Mouse (Mus musculus) ES-E14 (cell line): ENCODE measurements around the gene Rxra. TPM values are rescaled to one million over a fixed set of nuclear protein-coding genes. Genes with fewer than 3 reads are reported as not detected.

Experiments
- DNase-seq: peaks from one replicate; pipeline ENCODE4 v3.0.0-alpha.2; 2013; ENCODE audit warnings: low read depth, low spot score
- H3K27ac ChIP-seq: 2 replicates; pipeline ENCODE4 v1.5.1; 2012; ENCODE audit warnings: low read depth, mild to moderate bottlenecking, low read length, moderate library complexity, mixed read lengths; ENCODE audit not compliant: poor library complexity, insufficient read depth, severe bottlenecking
- H3K36me3 ChIP-seq: 2 replicates; pipeline ENCODE4 v1.6.1; 2012; ENCODE audit warnings: mild to moderate bottlenecking, low read length, moderate library complexity, mixed read lengths; ENCODE audit not compliant: control insufficient read depth, poor library complexity, insufficient read depth, severe bottlenecking
- H3K4me1 ChIP-seq, 2 experiments: fragments of 150-350 bp in 1 of 2; sonication (generic) in 1 of 2; 2 replicates each; pipeline ENCODE4 v1.6.1; 2012; ENCODE audit warnings: low read length in 2 of 2, mild to moderate bottlenecking in 1 of 2, mixed read lengths in 1 of 2; ENCODE audit not compliant: control insufficient read depth in 2 of 2, insufficient read depth in 2 of 2, poor library complexity in 1 of 2
- H3K4me3 ChIP-seq, 2 experiments: fragments of 150-350 bp in 1 of 2; sonication (generic) in 1 of 2; 2 replicates each; pipeline ENCODE4 v1.5.1; 2012; ENCODE audit warnings: low read length in 2 of 2, low read depth in 1 of 2, mild to moderate bottlenecking in 1 of 2, mixed read lengths in 1 of 2; ENCODE audit not compliant: insufficient read depth in 1 of 2, poor library complexity in 1 of 2, severe bottlenecking in 1 of 2
- H3K9ac ChIP-seq: 2 replicates; pipeline ENCODE4 v1.6.1; 2012; ENCODE audit warnings: low read depth, mild to moderate bottlenecking, low read length, mixed read lengths; ENCODE audit not compliant: poor library complexity, insufficient read depth, severe bottlenecking
- H3K9me3 ChIP-seq: fragments of 150-350 bp; sonication (generic); 2 replicates; pipeline ENCODE4 v1.6.1; 2012; ENCODE audit warnings: low read depth, mild to moderate bottlenecking, low read length; ENCODE audit not compliant: control insufficient read depth, insufficient read depth
- CHD2 ChIP-seq: IDR thresholded peaks from 2 replicates; pipeline ENCODE4 v1.6.1; 2014; ENCODE audit warnings: mild to moderate bottlenecking, low read depth, low read length, inconsistent platforms
- HCFC1 ChIP-seq: IDR thresholded peaks from 2 replicates; pipeline ENCODE4 v1.6.1; 2012; ENCODE audit warnings: low read length, inconsistent platforms, borderline replicate concordance; ENCODE audit not compliant: insufficient read depth
- MAFK ChIP-seq: IDR thresholded peaks from 2 replicates; pipeline ENCODE4 v1.6.1; 2014; ENCODE audit warnings: mild to moderate bottlenecking, low read depth, low read length, inconsistent platforms; ENCODE audit not compliant: insufficient read depth
- ZC3H11A ChIP-seq: IDR thresholded peaks from 2 replicates; pipeline ENCODE4 v1.6.1; 2012; ENCODE audit warnings: low read depth, mild to moderate bottlenecking, inconsistent platforms, low read length, borderline replicate concordance
- ZNF384 ChIP-seq: IDR thresholded peaks from 2 replicates; pipeline ENCODE4 v1.6.1; 2012; ENCODE audit warnings: low read depth, low read length, inconsistent platforms
- in situ Hi-C, 2 experiments: fragments of 600-800 bp; cut with MboI; formaldehyde crosslinking; loops; one replicate each; pipeline ENCODE4 v1.15.1; 2025; ENCODE audit warnings: low sequenced_read_pairs in 2 of 2, inconsistent platforms in 1 of 2; ENCODE audit not compliant: unreplicated experiment in 2 of 2
- total RNA-seq: library from RNA; depleted of rRNA; stranded (reverse); fragments of 300-350 nt; gene quantifications from 2 replicates; pipeline ENCODE4 v1.2.3, GENCODE M21; 2012

The Rxra gene
- total RNA-seq, 1 experiment: 21.0 TPM

- Histone ChIP-seq H3K27ac (no peak overlapping the region), H3K4me3 (no peak overlapping the region), H3K36me3 (no peaks in the 10 kb centered on the region), H3K9me3 (no peaks in the 10 kb centered on the region), H3K4me1 (no peaks in the 10 kb centered on the region), H3K9ac (no peak overlapping the region)
- in situ Hi-C loops: loop anchor here in 1 of 2 experiments (25.0 kb wide), 1 partner anchor 613 kb away; no protein-coding TSS in a partner anchor
- no peak for DNase-seq
- TF ChIP-seq HCFC1 (no peak), CHD2 (no peak), ZNF384 (no peak), ZC3H11A (no peak), MAFK (no peak)
Observed at GRCm38 (mm10) chr2:27799018-27799417, 122.8 kb downstream of the Rxra start.

GRCm38 (mm10) chr2:27801041-27801440 is 124.8 kb downstream of the Rxra start:
- no peak overlapping the region for H3K9ac ChIP-seq
- in situ Hi-C loops: no loop called here
- no peak overlapping the region for H3K27ac ChIP-seq
- DNase-seq: no peak
- H3K36me3 ChIP-seq: no peaks in the 10 kb centered on the region
- no peaks in the 10 kb centered on the region for H3K9me3 ChIP-seq
- TF ChIP-seq MAFK (no peak), ZC3H11A (no peak), CHD2 (no peak), HCFC1 (no peak), ZNF384 (no peak)
- no peak overlapping the region for H3K4me3 ChIP-seq
- H3K4me1 ChIP-seq: no peaks in the 10 kb centered on the region

GRCm38 (mm10) chr2:27802493-27802892 is 126.3 kb downstream of the Rxra start:
- no peak overlapping the region for H3K4me3 ChIP-seq
- H3K36me3 ChIP-seq: no peaks in the 10 kb centered on the region
- TF ChIP-seq ZNF384 (no peak), ZC3H11A (no peak), MAFK (no peak), HCFC1 (no peak), CHD2 (no peak)
- no peaks in the 10 kb centered on the region for H3K9me3 ChIP-seq
- no peak for DNase-seq
- no peak overlapping the region for H3K9ac ChIP-seq
- in situ Hi-C loops: no loop called here
- no peaks in the 10 kb centered on the region for H3K4me1 ChIP-seq
- no peak overlapping the region for H3K27ac ChIP-seq

GRCm38 (mm10) chr2:27806691-27807090 is 130.5 kb downstream of the Rxra start:
- no peaks in the 10 kb centered on the region for H3K9me3 ChIP-seq
- no peak overlapping the region for H3K9ac ChIP-seq
- H3K4me3 ChIP-seq: no peak overlapping the region
- no peaks in the 10 kb centered on the region for H3K4me1 ChIP-seq
- no peak for DNase-seq
- no peaks in the 10 kb centered on the region for H3K36me3 ChIP-seq
- no peak overlapping the region for H3K27ac ChIP-seq
- in situ Hi-C loops: no loop called here
- no peak for TF ChIP-seq CHD2
- no peak for TF ChIP-seq ZC3H11A
- no peak for TF ChIP-seq MAFK
- no peak for TF ChIP-seq ZNF384
- TF ChIP-seq HCFC1: no peak

- TF ChIP-seq CHD2 (no peak), ZNF384 (no peak), MAFK (no peak), HCFC1 (no peak), ZC3H11A (no peak)
Observed at GRCm38 (mm10) chr2:27807684-27808083, 131.4 kb downstream of the Rxra start.

More at GRCm38 (mm10) chr2:27807684-27808083, 131.4 kb downstream of the Rxra start:
- H3K9ac ChIP-seq: no peak overlapping the region
- H3K4me1 ChIP-seq: no peaks in the 10 kb centered on the region
- no peak for DNase-seq
- no peaks in the 10 kb centered on the region for H3K9me3 ChIP-seq
- in situ Hi-C loops: no loop called here
- H3K27ac ChIP-seq: no peak overlapping the region
- no peaks in the 10 kb centered on the region for H3K36me3 ChIP-seq
- H3K4me3 ChIP-seq: no peak overlapping the region
